Mouse (Mus musculus): Measurements from ENCODE around the gene Slc25a20.

DNA sequence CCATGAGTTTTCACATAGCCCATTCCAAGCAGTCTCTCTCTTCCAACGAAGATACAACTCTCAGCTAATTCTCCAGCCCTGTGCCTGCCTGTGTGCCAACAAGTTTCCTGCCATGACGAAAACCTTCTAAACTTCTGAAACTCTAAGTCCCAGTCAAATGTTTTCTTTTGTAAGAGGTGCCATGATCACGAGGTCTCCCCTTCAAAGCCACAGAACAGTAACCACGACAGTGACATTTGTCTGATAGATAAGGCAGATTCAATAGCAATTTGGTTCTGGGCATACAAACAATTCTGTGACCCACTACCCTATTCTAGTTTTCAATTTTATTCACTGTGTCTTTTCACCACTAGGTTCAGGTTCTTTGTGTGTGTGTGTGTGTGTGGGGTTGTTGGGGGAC, 33.7 kb upstream of the Slc25a20 start:
- TF ChIP-seq POLR2A (IDR thresholded peaks at IDR 0.05; ENCODE audit: borderline replicate concordance, insufficient read depth, low read length), result no peak
- no peak for TF ChIP-seq CTCF (IDR thresholded peaks at IDR 0.05; ENCODE audit: borderline replicate concordance, insufficient read depth, low read depth, low read length)

Measured in cerebellum, adult 2 months (tissue).